Mouse (Mus musculus) bone marrow macrophage, adult 2 months (primary cell): ENCODE measurements around the gene Slc5a2.

Source experiments
- CTCF ChIP-seq: IDR thresholded peaks from 2 replicates; pipeline ENCODE4 v1.5.1; 2012; ENCODE audit warnings: low read depth, mild to moderate bottlenecking, low read length, moderate library complexity
- POLR2A ChIP-seq: IDR thresholded peaks from 2 replicates; pipeline ENCODE4 v1.6.1; 2012; ENCODE audit warnings: mild to moderate bottlenecking, low read depth, low read length, borderline replicate concordance

GRCm38 (mm10) chr7:128310229-128310688 lies 44.8 kb downstream of the Slc5a2 start:
- TF ChIP-seq CTCF (no peak), POLR2A (no peak)
